Comparison of ENCODE assay signal across 9 mouse cellular contexts in the genomic region with DNA sequence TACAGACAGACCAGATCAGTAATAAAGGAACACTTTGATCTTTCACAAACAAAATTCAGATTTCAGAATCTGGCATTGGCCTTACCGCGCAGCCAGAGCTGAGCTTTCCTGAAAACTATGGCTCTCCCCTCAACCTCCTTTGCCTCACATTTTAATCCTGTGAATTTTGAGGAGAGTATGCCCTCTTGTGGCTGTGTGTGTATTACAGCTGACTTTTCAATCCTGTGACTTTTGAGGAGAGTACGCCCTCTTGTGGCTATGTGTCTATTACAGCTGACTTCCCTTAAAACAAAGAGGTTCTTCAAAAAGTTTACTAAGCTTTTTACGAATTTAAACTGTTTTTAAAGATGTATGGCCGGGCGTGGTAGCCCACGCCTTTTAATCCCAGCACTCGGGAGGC. TPM values are rescaled to one million over a fixed set of nuclear protein-coding genes. Genes with fewer than 3 reads are reported as not detected.
A peak's percentile ranks its signal among the peaks of the same experiment; 100 is the strongest.
DNase-seq lines count a peak whose midpoint lies in the region; ATAC-seq and TF ChIP-seq lines count a peak whose summit lies in the region.
"Had no signal": no experiment of that assay in that cellular context is flagged by ENCODE, and none has a peak within 500 bp of the region (broad histone marks: within the 10 kb centered on the region; RNA-seq: fewer than 3 reads in every experiment).

No protein-coding gene starts in this region.

- H3K27ac ChIP-seq in liver, postnatal 0 days (ENCODE audit: low read depth): no peak overlapping the region
- H3K27ac ChIP-seq: limb, embryonic 15.5 days had no signal

- TF ChIP-seq CTCF in liver, postnatal 0 days (IDR thresholded peaks at IDR 0.05; ENCODE audit: low read depth): peak; percentile 99

- no peaks in the 10 kb centered on the region for H3K9me3 ChIP-seq in liver, postnatal 0 days (ENCODE audit: low read length)
- H3K9me3 ChIP-seq: limb, embryonic 15.5 days had no signal

- peak; percentile 38; the same call in 1 of the 2 replicates for ATAC-seq in liver, postnatal 0 days

- no peak; the same call in 1 of the 2 replicates for TF ChIP-seq EP300 in liver, postnatal 0 days (IDR thresholded peaks at IDR 0.05; ENCODE audit: low read depth)

- no peak overlapping the region for H3K4me2 ChIP-seq in liver, postnatal 0 days (ENCODE audit: low read depth, low read length)
- H3K4me2 ChIP-seq: limb, embryonic 15.5 days had no signal

- no peak overlapping the region for H3K4me3 ChIP-seq in liver, postnatal 0 days (ENCODE audit: low read depth, low read length)
- H3K4me3 ChIP-seq: limb, embryonic 15.5 days had no signal

- H3K4me1 ChIP-seq in liver, postnatal 0 days (ENCODE audit: insufficient read depth): peaks cover 14% of the 10 kb centered on the region; the same call in 1 of the 2 replicates

- H3K27me3 ChIP-seq in liver, postnatal 0 days (ENCODE audit: insufficient read depth, low read length): no peaks in the 10 kb centered on the region
- H3K27me3 ChIP-seq: limb, embryonic 15.5 days had no signal

- H3K9ac ChIP-seq in liver, postnatal 0 days (replicated peaks): no peak overlapping the region
- H3K9ac ChIP-seq: limb, embryonic 15.5 days had no signal

- peaks cover 10% of the 10 kb centered on the region for H3K36me3 ChIP-seq in liver, postnatal 0 days (replicated peaks; ENCODE audit: insufficient read depth, low read length)

- DNase-seq in B cell, adult 2 months: peak; percentile 78 to 82
- DNase-seq in MEL-GATA-1-ER (ENCODE audit: extremely low read depth, low read depth): peak; percentile 70
- DNase-seq in cerebellum, adult 18-20 months: peak; percentile 77 to 82
- peak; percentile 74 to 81 for DNase-seq in frontal cortex, postnatal 25 days (ENCODE audit: low spot score in 2 of 2)
- peak; percentile 73 to 83 for DNase-seq in kidney, postnatal 36 days
- peak; percentile 83 for DNase-seq in liver, postnatal 0 days
- DNase-seq in retina, embryonic 14.5 days (ENCODE audit: low spot score): peak; percentile 96
- peak; percentile 77 for DNase-seq in thymus, postnatal 4 days

- 4% methylated on average over 8 of the region's 8 CpGs for WGBS in liver, postnatal 0 days (ENCODE audit: insufficient replicate concordance)

RNA-seq across cellular contexts. Expression of a gene that starts 3.4 kb away (rescaled TPM):
- polyA plus RNA-seq in liver, postnatal 0 days (2015; fragmentation: Nextera tagmentation; extraction: Ambion mirVana): 0.11 and 0.19 TPM in 2 replicates

RNA-seq across cellular contexts. Expression of a gene that starts 23.3 kb away (rescaled TPM):
- polyA plus RNA-seq in liver, postnatal 0 days (2015; fragmentation: Nextera tagmentation; extraction: Ambion mirVana): 42.6 and 50.4 TPM in 2 replicates

RNA-seq across cellular contexts. Expression of a gene that starts 37.1 kb away (rescaled TPM):
- not detected in 2 replicates for polyA plus RNA-seq in liver, postnatal 0 days (2015; fragmentation: Nextera tagmentation; extraction: Ambion mirVana)
